Mouse (Mus musculus): ENCODE measurements around the gene Gtsf1l. TPM values are rescaled to one million over a fixed set of nuclear protein-coding genes. Genes with fewer than 3 reads are reported as not detected.

Gtsf1l gene
- polyA plus RNA-seq, 1 experiment from 2014 or later, result not detected

Other genes with a start within 250 kb of the Gtsf1l start
- gene Srsf6, start 156.3 kb downstream of the Gtsf1l start, polyA plus RNA-seq (2016; fragmentation: Nextera tagmentation; extraction: Ambion mirVana), result 257 and 263 TPM in 2 replicates
- 0.16 and 0.30 TPM in 2 replicates for gene L3mbtl1, start 144.4 kb downstream of the Gtsf1l start, polyA plus RNA-seq (2016; fragmentation: Nextera tagmentation; extraction: Ambion mirVana)
- gene Sgk2, start 100.5 kb downstream of the Gtsf1l start, polyA plus RNA-seq (2016; fragmentation: Nextera tagmentation; extraction: Ambion mirVana), result not detected in 2 replicates
- 52.3 and 55.1 TPM in 2 replicates for gene Ift52, start 70.5 kb downstream of the Gtsf1l start, polyA plus RNA-seq (2016; fragmentation: Nextera tagmentation; extraction: Ambion mirVana)
- gene Mybl2, start 33.2 kb downstream of the Gtsf1l start, polyA plus RNA-seq (2016; fragmentation: Nextera tagmentation; extraction: Ambion mirVana), result 44.5 and 51.0 TPM in 2 replicates
- gene Tox2, start 115.3 kb upstream of the Gtsf1l start, polyA plus RNA-seq (2016; fragmentation: Nextera tagmentation; extraction: Ambion mirVana), result 29.6 and 29.8 TPM in 2 replicates

Data from hindbrain, embryonic 10.5 days (tissue).